Mouse (Mus musculus) embryo, embryonic 10 days (tissue): ENCODE measurements at regions not wholly inside any gene's neighbourhood (a gene's known extent, or its start where the extent isn't known, plus 50 kb on each side); places are given as distances from the start of the nearest gene placed in this dataset.
A peak's percentile ranks its signal among the peaks of the same experiment; 100 is the strongest.

Source experiments
- DNase-seq: peaks from one replicate; pipeline ENCODE4 v3.0.0-alpha.2; 2015; ENCODE audit warnings: low spot score

DNA sequence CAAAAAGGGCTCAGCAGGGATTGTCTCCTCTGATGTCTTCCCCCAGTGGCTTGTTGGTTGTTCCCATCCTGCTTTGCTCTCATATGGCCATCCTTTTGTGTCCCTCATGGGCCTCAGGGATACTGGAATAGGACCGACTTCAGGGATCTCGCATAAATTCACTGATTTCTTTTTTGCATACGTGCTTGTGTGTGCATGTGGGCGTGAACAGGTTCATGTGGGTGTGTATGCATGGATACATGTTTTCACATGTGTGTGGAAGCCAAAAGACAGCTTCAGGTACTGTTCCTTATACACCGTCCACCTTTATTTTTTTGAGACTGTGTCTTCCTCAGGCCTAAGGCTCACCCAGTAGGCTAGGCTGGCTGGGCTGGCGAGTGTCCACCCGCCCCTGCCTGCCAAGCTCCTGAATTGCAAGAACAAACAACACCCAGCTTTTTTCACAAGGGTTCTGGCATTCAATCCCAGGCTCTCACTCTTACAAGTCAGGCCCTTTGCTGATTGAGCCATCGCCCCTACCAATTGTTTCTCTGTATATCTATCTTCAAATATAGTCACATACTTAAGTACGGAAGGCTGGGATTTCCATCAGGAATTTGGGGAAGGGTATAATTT lies 127.0 kb upstream of the Hmgn3 start:
- DNase-seq, result no peak

DNA sequence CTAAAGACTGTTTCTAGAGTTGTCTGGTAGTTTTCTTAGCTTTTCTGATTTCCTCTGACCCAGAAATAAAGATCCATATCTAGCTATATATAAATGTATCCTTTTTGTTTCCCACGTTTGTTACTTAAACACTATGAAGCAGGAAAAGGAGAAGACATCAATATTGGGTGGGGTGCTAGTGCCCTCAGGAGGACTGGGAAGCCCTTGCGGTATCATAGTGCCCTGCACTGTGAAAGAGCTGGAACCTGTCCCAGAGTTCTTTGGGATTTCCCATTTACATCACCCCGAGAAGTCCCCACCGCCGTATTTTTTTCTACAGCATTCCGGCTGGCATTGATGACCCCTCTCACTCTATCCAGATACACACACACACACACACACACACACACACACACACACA lies 119.3 kb upstream of the Hmgn3 start:
- no peak for DNase-seq

DNA sequence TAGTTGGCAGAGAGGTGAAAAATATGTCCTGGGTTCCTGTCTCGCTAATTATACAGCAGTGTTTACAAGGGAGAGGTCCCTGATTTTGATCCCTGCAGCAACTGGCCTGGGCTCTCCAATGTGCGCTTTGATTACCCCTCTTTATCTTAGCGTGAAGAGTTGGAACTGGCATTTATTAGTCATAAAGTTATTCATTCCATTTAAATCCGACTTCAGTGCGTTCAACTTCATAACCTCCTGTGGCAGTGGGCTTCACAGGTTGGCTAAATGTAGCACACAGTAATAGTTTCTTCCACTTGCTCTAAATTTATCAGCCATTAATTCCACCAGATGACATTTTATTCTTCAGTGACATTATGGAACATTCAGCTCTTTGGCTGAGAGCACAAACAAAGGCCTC lies 113.0 kb upstream of the Hmgn3 start:
- no peak for DNase-seq

DNA sequence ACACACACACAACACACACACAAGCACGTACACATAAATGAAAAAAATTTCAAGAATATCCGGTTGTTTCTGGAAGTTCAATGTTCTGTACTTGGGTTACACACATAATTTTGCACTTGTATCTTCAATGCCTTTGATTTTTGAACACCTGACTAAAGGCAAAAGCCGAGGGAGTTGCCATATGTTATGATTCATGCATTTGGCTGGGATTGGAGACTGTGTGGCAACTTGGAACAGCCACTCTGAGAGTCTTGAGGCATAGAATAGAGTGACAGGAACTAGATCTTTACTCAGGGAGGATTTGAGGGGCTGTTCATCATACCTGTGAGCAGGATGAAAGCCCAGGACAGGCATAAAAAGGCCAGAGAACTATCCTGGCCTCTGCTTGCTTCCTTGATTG lies 112.5 kb upstream of the Hmgn3 start:
- DNase-seq, result no peak

DNA sequence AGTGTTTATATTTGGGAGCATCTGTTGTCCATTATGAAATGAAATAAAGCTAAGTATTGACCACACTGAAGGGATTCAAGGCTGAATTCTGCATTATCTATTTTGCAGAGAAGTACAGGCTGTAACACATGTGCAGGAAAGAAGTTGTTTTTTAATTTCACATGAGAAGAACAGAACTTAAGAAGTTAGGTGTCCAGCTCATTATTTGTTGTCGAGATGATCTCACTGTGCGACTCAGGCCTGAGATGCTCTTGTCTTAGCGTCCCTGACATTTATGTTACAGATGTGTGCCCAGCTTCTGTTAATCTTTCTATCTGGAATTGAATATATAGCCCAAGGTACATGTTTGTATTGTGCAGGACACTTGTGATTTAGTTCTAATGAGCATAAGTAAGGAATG lies 112.0 kb upstream of the Hmgn3 start:
- DNase-seq, result no peak

DNA sequence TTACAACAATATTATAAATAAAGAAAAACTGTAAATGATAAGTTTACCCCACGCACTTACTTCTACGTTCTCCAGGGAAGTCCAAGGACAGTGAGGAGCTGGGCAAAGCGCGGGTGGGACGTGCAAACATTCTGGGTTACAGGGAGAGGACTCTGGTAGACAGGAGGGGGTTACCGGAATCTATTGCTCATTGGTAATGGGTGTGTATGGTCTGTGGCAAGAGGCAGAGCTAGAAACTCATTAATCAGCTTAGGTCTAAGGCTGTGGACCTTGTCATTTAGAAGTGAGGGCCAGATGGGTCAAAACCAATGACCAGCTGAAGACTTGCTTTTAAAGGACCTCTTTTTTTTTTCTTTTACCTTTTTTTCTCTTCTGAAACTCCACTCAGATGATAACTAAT lies 107.9 kb upstream of the Hmgn3 start:
- DNase-seq, result no peak

DNA sequence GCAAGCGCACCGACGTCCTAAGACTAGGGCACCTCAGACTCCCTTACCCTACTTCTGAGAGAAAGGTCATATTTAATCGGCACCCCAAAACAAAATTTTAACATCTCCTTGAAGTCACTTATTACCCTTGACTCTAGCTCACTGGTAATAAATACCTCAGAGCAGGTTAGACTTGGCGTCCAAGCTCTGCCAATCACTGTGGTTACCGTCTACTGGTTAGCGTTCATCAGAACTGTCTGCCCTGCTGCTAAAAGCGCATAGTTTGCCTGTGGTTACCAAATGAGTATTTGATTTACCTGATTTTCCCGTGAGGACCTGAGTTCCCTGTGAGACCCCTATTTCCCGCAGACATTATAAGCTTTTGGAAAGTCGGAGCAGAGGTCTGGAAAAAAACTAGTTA lies 107.3 kb upstream of the Hmgn3 start:
- no peak for DNase-seq

DNA sequence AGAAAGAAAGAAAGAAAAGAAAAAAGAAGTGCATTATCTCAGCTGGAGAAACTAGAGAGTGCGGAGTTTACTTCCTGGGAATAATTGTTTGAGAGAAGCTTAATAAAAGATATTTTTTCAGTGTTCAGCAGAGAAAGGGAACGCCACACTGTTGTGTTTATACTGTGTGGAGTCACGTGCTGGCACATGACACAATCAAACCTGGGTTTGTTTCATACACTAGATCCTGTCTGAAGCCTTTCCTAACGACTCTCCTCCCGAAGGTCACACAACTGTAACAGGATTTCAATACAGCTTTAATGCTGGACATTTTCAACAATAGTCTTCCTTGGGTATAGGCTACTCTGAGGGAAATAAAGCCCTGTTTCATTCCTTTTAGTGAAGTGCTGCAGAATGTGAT lies 105.3 kb upstream of the Hmgn3 start:
- no peak for DNase-seq

DNA sequence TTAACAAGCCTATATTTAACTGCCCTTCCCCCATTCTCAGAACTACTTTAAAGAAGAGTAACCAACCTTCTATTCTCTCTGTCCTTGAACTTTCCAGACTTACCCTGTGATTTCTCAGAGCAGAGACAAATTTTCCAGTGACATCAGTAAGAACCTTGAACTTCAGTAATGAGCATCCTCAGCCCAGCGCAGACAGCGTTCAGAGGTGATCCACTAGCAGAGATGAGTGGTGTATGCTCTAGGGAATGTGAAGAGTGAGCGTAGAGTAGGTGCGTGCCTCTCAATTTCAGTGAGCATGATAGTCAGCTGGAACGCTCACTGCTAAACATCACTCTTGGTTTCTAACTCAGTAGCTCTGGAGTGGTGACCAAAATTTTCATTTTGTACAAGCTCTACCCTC lies 103.4 kb upstream of the Hmgn3 start:
- no peak for DNase-seq

DNA sequence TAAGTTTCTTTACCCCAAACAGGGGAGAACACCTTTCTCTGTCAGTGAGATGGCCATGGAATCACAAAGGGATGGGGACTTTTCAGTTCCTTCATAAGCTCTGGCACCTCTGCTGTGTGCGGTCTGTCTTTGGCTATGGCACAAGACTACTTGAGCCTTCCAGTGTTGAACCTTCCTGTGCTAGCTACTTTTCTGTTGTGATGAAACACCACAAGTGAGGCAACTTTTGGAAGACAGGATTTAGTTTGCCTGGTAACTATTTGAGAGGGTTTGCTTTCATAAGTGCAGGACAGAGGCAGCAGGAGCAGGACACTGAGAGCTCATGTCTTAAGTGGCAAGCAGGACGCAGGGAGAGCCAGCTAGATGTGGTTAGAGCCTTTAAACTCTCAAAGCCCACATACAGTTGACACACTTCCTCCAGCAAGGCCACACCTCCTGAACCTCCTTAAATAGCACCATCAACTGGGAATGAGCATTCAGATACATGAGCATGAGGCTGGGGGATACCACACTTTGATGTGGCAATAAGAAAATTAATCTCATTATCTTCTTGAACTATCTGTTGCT lies 101.8 kb upstream of the Hmgn3 start:
- DNase-seq, result no peak

DNA sequence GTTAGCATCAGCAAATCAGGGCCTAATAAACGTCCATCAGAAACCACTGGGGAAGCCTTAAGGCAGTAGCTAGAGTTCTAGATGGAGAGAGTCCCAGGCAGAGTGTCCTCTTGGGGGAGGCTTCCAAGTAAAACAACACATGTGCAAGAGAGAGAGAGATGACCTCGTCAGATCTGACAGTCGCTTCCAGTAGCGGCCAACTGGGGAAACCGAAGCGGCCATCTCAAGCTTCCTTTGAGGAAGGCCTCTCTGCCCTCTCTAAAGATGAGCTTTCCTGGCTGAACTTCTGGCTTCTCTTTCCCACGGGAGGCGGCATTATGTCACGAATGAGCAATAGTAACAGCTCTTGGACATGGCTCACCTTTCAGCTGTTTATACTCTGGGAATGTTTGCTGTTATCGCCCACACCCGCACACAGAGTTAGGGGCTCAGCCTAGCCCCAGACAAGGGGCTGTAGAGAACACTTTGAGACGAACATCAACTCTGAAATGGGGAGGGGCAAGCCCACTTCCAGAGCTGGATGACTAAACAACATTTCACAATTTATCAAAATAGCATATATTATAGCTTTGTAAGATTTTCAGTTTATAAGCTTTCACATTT lies 100.7 kb upstream of the Hmgn3 start:
- peak; percentile 8 for DNase-seq

DNA sequence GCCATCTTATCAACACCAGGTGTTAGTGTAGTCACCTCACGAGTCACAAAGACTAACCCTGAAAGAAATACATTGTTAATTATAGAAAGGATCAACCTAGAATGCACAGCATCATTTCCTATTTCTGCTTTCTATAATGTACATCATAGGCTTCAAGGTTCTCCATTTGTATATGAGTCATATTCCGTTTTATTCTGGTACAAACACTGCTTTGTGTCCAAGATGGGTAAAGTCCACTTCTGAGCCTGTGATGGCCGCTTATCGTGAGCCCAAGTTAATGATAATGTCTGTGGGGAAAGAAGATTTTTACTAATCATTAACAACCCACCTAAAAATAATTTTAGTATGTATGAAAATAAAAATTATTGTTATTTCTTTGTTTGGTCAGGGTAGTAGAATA lies 94.6 kb upstream of the Hmgn3 start:
- no peak for DNase-seq

DNA sequence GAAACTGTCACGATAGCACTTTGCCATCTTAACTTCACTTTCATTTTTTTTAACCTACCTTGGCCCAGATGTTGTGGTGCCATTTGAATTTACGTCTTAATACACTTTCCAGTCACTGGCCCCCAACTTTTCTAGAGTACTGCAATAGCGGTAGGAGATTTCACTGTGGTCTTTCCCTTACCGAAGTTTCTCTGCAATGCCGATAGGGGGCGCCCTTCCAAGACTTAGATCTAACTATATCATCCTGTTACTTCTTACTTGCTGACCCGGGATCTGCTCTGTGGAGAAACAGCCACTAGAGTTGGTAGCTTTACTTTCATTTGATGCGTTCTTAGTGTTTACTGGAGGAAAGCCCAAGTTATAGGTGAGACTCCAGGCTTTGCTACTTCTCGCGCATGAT lies 92.6 kb upstream of the Hmgn3 start:
- DNase-seq, result no peak

DNA sequence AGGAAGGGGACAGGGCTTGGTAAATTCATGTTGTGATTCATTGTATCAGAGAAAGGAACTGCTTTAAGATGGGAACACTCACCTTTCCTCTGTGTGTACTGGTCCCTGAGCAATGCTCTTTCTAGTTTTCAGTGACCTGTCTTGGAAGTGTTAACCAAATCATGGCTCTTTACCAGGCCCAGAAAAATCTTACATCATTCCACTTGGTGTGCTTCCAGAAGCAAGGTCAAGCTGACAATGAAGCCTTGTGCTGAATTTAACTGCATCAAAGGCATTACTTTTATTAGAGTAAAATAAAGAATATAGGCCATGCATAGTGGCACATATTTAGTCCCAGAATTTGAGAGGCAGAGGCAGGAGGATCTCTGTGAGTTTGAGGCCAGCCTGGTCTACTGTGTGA lies 75.4 kb upstream of the Hmgn3 start:
- no peak for DNase-seq

DNA sequence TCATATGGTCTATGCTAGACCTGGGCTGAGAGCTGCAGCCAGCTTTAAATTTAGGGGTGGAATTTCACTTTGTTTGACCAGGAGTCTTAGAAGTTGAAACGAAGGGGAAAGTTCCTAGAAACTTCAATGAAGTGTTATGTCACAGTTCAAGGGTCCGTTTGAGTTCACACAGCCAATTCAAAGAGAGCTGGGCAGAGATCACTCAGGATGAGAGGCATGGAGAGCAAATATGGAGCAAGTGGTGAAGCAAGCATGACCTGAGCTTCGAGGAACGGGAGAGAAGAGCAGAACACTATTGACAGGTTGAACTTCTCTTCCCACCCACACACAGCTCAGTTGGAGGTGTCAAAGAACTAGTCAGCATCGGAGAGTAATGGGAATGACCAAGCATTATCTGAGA lies 56.1 kb upstream of the Hmgn3 start:
- DNase-seq, result no peak

DNA sequence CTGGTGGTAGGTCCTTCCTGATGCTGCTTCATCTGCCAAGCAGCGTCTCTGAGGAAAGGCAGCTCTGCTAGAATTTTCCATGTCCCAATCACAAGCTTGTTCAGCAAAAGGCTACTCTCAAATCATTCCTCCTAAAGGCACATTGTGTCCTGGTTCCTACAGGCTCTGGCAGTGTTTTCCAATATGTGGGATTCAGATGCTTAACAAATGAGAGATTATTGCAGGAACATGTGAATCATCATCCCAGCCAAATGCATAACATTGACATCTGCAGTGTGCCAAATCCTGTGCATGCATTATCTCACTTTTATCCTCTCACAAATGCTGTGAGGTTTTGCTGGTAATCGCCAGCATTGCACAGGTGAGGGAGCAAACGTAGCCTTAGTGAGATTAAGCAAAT lies 53.3 kb upstream of the Hmgn3 start:
- no peak for DNase-seq

DNA sequence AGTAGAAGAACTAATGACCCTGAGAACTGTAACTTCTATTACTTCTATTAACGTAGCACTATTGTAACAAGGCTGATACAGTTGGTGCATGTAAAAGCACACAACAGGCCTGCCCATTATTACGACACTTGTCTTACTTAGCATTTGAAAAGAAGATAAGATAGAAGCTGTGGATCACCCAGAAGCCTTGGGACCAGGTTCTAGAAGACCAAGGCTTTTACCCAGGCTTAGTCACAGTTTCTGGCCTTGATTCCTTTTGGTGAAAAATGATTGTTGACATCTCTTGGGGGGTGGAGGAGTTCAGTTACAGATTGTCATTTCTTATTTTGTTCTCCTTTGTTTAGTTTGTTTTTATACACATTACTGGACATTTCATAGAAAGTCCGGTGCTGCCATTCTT lies 52.7 kb upstream of the Hmgn3 start:
- DNase-seq, result no peak

DNA sequence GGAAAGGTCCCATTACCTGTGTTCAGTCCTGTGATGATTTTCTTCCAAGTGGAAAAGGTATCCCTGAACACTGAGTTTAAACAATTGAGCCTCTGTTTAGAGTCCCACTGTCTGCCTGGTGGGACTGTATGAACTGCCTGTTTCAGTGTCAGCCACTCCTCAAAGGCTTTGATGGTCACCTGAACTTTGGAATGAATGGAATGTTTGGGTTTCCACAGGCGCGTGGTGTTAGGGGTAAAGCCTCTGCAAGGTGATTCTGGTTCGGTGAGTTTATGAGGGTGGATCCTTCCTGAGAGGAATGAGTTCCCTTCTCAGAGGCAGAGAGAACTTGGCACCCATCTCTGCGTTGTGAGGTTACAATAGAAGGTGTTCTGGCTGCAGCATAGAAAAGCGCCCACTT lies 50.5 kb upstream of the Hmgn3 start:
- DNase-seq, result peak; percentile 9
